Mouse (Mus musculus) olfactory bulb, adult 2 months (tissue): Measurements from ENCODE around the gene Ptgfrn.

Experiments
- CTCF ChIP-seq: fragments of 200-500 bp; IDR thresholded peaks from 2 replicates; pipeline ENCODE4 v1.5.1; 2012; ENCODE audit warnings: low read depth, mild to moderate bottlenecking, low read length, moderate library complexity; ENCODE audit not compliant: insufficient read depth
- POLR2A ChIP-seq: fragments of 200-500 bp; IDR thresholded peaks from 2 replicates; pipeline ENCODE4 v1.6.1; 2012; ENCODE audit warnings: mild to moderate bottlenecking, low read depth, low read length, moderate library complexity; ENCODE audit not compliant: insufficient read depth

DNA sequence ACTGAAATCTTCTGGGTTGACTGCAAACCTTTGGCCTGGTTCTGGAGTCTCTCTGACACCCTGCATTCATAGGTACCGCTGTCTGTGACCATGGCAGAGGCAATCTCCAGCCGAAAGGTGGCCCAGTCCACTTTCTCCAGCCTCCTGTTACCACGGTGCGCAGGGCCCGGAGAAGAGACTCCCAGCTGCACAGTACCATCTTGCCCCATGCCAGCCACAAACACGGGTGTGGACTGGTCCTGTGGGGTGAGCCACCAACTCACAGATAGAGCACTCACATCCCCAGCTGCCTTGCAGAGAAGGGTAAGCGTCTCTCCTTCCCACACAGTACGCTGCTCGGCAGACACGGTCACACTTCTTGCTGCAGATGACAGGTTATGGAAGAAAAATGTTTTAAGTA, 97.1 kb downstream of the Ptgfrn start:
- TF ChIP-seq CTCF (no peak), POLR2A (no peak)
